Comparison of ENCODE assay signal across 30 mouse cellular contexts in genomic region chr10:81507095-81507494, GRCm38 (mm10). TPM values are rescaled to one million over a fixed set of nuclear protein-coding genes. Genes with fewer than 3 reads are reported as not detected.
DNase-seq lines count a peak whose midpoint lies in the region; ATAC-seq and TF ChIP-seq lines count a peak whose summit lies in the region.
"Had no signal": no experiment of that assay in that cellular context is flagged by ENCODE, and none has a peak within 500 bp of the region (broad histone marks: within the 10 kb centered on the region; RNA-seq: fewer than 3 reads in every experiment).

No protein-coding gene starts in this region.

- no peak for ATAC-seq in forebrain, embryonic 12.5 days (ENCODE audit: low FRiP score)
- ATAC-seq: forebrain, embryonic 13.5 days; forebrain, embryonic 16.5 days; hindbrain, postnatal 0 days; intestine, postnatal 0 days; Patski had no signal

- H3K9ac ChIP-seq in ES-Bruce4 (ENCODE audit: low read depth, poor library complexity, severe bottlenecking), result no peak overlapping the region
- H3K9ac ChIP-seq in forebrain, embryonic 12.5 days, result no peak overlapping the region
- H3K9ac ChIP-seq: embryonic facial prominence, embryonic 13.5 days; forebrain, embryonic 13.5 days; heart, embryonic 13.5 days; hindbrain, embryonic 14.5 days had no signal

- 32% methylated on average over 6 of the region's 6 CpGs for WGBS in forebrain, embryonic 12.5 days

- TF ChIP-seq POLR2A in ES-Bruce4 (IDR thresholded peaks at IDR 0.05; ENCODE audit: insufficient read depth, low read length), result no peak

- DNase-seq in A20 (ENCODE audit: low read depth, low spot score) (peak; percentile 34), R1 (ENCODE audit: low read depth, low spot score) (peak; percentile 90)
- DNase-seq in gastrocnemius, postnatal 25 days, result no peak
- DNase-seq in B cell, adult 2 months, result no peak
- DNase-seq: adrenal gland, adult 8-10 months; adrenal gland, postnatal 25 days; cerebellum, adult 11-12 months; cerebellum, adult 8-10 months; cerebellum, postnatal 10 days; cerebellum, postnatal 36 days; embryo, embryonic 11 days; gastrocnemius, postnatal 36 days; heart, adult 2 months; heart, postnatal 14 days; heart, postnatal 4 days; kidney, adult 2 months had no signal

- TF ChIP-seq CTCF in ES-Bruce4 (IDR thresholded peaks at IDR 0.05; ENCODE audit: low read depth, low read length), result no peak

- H3K27ac ChIP-seq in ES-Bruce4 (ENCODE audit: insufficient read depth, low read length), result peak overlapping the region; percentile 89; the same call in 1 of the 2 replicates
- H3K27ac ChIP-seq in forebrain, embryonic 12.5 days, result no peak overlapping the region
- H3K27ac ChIP-seq: embryonic facial prominence, embryonic 10.5 days; embryonic facial prominence, embryonic 13.5 days; forebrain, embryonic 13.5 days; heart, adult 2 months; heart, embryonic 10.5 days; heart, embryonic 13.5 days; hindbrain, embryonic 14.5 days; hindbrain, postnatal 0 days had no signal

- H3K4me2 ChIP-seq in forebrain, embryonic 12.5 days, result no peak overlapping the region
- H3K4me2 ChIP-seq: embryonic facial prominence, embryonic 13.5 days; forebrain, embryonic 13.5 days; heart, embryonic 13.5 days; hindbrain, embryonic 14.5 days had no signal

- no peaks in the 10 kb centered on the region; the same call in 1 of the 2 replicates for H3K36me3 ChIP-seq in ES-Bruce4 (ENCODE audit: control insufficient read depth, insufficient read depth, low read length, poor library complexity, severe bottlenecking)
- H3K36me3 ChIP-seq in forebrain, embryonic 12.5 days (replicated peaks), result no peaks in the 10 kb centered on the region
- H3K36me3 ChIP-seq: embryonic facial prominence, embryonic 10.5 days; embryonic facial prominence, embryonic 13.5 days; heart, embryonic 10.5 days; heart, embryonic 13.5 days had no signal

- H3K4me3 ChIP-seq in ES-Bruce4 (ENCODE audit: low read depth, low read length), result peak overlapping the region; percentile 75; the same call in 1 of the 2 replicates
- no peak overlapping the region for H3K4me3 ChIP-seq in forebrain, embryonic 12.5 days (replicated peaks)
- H3K4me3 ChIP-seq: embryonic facial prominence, embryonic 10.5 days; embryonic facial prominence, embryonic 13.5 days; erythroblast, embryonic 14.5 days; forebrain, embryonic 13.5 days; heart, adult 2 months; heart, embryonic 10.5 days; heart, embryonic 13.5 days had no signal

- no peaks in the 10 kb centered on the region for H3K27me3 ChIP-seq in ES-Bruce4 (ENCODE audit: control insufficient read depth, insufficient read depth, low read length, poor library complexity, severe bottlenecking)
- H3K27me3 ChIP-seq in forebrain, embryonic 12.5 days, result peaks cover 22% of the 10 kb centered on the region

- H3K9me3 ChIP-seq in ES-Bruce4 (replicated peaks; ENCODE audit: control insufficient read depth, insufficient read depth, low read length, poor library complexity, severe bottlenecking), result no peaks in the 10 kb centered on the region
- no peaks in the 10 kb centered on the region for H3K9me3 ChIP-seq in forebrain, embryonic 12.5 days
- H3K9me3 ChIP-seq: embryonic facial prominence, embryonic 10.5 days; embryonic facial prominence, embryonic 13.5 days; forebrain, embryonic 13.5 days; heart, embryonic 10.5 days; heart, embryonic 13.5 days had no signal

- peak; percentile 50; the same call in 1 of the 2 replicates for TF ChIP-seq EP300 in ES-Bruce4 (IDR thresholded peaks at IDR 0.05; ENCODE audit: insufficient read depth, low read depth, low read length)

- peaks cover 3% of the 10 kb centered on the region for H3K4me1 ChIP-seq in ES-Bruce4 (ENCODE audit: control insufficient read depth, insufficient read depth, low read length)
- H3K4me1 ChIP-seq in forebrain, embryonic 12.5 days, result peaks cover 4% of the 10 kb centered on the region; the same call in 1 of the 2 replicates

RNA-seq across cellular contexts. Expression of gene S1pr4, which starts 7.2 kb away (rescaled TPM):
- 0.49 and 0.93 TPM in 2 replicates for polyA plus RNA-seq in ES-Bruce4 (2011; ENCODE audit: insufficient read depth, insufficient read length, low read depth, missing spikeins)
- total RNA-seq in gastrocnemius, postnatal 25 days (2021), result under 1 TPM; 0.99 to 1.00 TPM
- polyA plus RNA-seq in forebrain, embryonic 12.5 days (2016; fragmentation: Nextera tagmentation; extraction: Ambion mirVana), result 0.21 and 0.49 TPM in 2 replicates

RNA-seq across cellular contexts. Expression of gene Ncln, which starts 10.9 kb away (rescaled TPM):
- polyA plus RNA-seq in ES-Bruce4 (2011; ENCODE audit: insufficient read depth, insufficient read length, low read depth, missing spikeins), result 37.2 and 41.6 TPM in 2 replicates
- 10 to 100 TPM; 34.2 to 47.8 TPM for total RNA-seq in gastrocnemius, postnatal 25 days (2021)
- polyA plus RNA-seq in forebrain, embryonic 12.5 days (2016; fragmentation: Nextera tagmentation; extraction: Ambion mirVana), result 65.8 and 66.6 TPM in 2 replicates

RNA-seq across cellular contexts. Expression of gene Gna15, which starts 16.9 kb away (rescaled TPM):
- 11.2 and 11.6 TPM in 2 replicates for polyA plus RNA-seq in ES-Bruce4 (2011; ENCODE audit: insufficient read depth, insufficient read length, low read depth, missing spikeins)
- under 1 TPM; 0.36 to 0.62 TPM for total RNA-seq in gastrocnemius, postnatal 25 days (2021)
- 0.49 and 0.92 TPM in 2 replicates for polyA plus RNA-seq in forebrain, embryonic 12.5 days (2016; fragmentation: Nextera tagmentation; extraction: Ambion mirVana)
- polyA plus RNA-seq: Patski had no signal

RNA-seq across cellular contexts. Expression of gene Celf5, which starts 24.6 kb away (rescaled TPM):
- polyA plus RNA-seq in ES-Bruce4 (2011; ENCODE audit: insufficient read depth, insufficient read length, low read depth, missing spikeins), result 27.5 and 30.5 TPM in 2 replicates
- total RNA-seq in gastrocnemius, postnatal 25 days (2021), result under 1 TPM in 1 of 2 experiments, not detected in 1; 0.24 TPM
- polyA plus RNA-seq in forebrain, embryonic 12.5 days (2016; fragmentation: Nextera tagmentation; extraction: Ambion mirVana), result 37.1 and 42.4 TPM in 2 replicates
- total RNA-seq: gastrocnemius, postnatal 36 days; granulocyte monocyte progenitor cell, adult 5-6 weeks had no signal
- polyA plus RNA-seq: erythroblast, embryonic 14.5 days had no signal

RNA-seq across cellular contexts. Expression of gene Gna11, which starts 37.9 kb away (rescaled TPM):
- polyA plus RNA-seq in ES-Bruce4 (2011; ENCODE audit: insufficient read depth, insufficient read length, low read depth, missing spikeins), result 32.0 and 35.3 TPM in 2 replicates
- 10 to 100 TPM; 24.8 to 25.9 TPM for total RNA-seq in gastrocnemius, postnatal 25 days (2021)
- polyA plus RNA-seq in forebrain, embryonic 12.5 days (2016; fragmentation: Nextera tagmentation; extraction: Ambion mirVana), result 74.8 and 75.9 TPM in 2 replicates

Comparison
In these comparisons a context has a peak if more than half of its experiments do, and no peak if none do; other contexts are left out.
1. DNase-seq: peak in A20 (single experiment) and R1 (single experiment); none in gastrocnemius, postnatal 25 days (single experiment) and B cell, adult 2 months (0 of 2).